Mouse (Mus musculus) left cerebral cortex, postnatal 10 days (tissue): ENCODE results near the gene Ppp1r3e. TPM values are rescaled to one million over a fixed set of nuclear protein-coding genes. Genes with fewer than 3 reads are reported as not detected.

Source experiments
- DNase-seq, 2 experiments: peaks; one replicate each; pipeline ENCODE4 v3.0.0; 2021 to 2022; ENCODE audit warnings: low spot score in 2 of 2, mixed read lengths in 1 of 2; ENCODE audit errors: extremely low spot score in 1 of 2
- intact Hi-C: fragments of 180-260 bp; cut with DNase I; formaldehyde crosslinking; loops from one replicate; pipeline ENCODE4 v1.15.1; 2025
- total RNA-seq, 2 experiments: library from RNA; stranded (reverse); gene quantifications; 2 replicates each; pipeline ENCODE4 v1.2.3; 2021

The Ppp1r3e gene
- total RNA-seq, 2 experiments from 2014 or later: 26.9 to 28.4 TPM

GRCm38 (mm10) chr14:54823716-54824115 lies 53.6 kb downstream of the Ppp1r3e start:
- intact Hi-C loops: no loop called here
- DNase-seq: no peak

Other genes starting within 250 kb of the Ppp1r3e start
- not detected for gene Gm17606, start 236.6 kb downstream of the Ppp1r3e start, total RNA-seq
- gene Cdh24, start 236.2 kb downstream of the Ppp1r3e start, total RNA-seq: 10 to 100 TPM; 11.8 to 15.4 TPM
- gene 1700123O20Rik, start 191.3 kb downstream of the Ppp1r3e start, total RNA-seq: 10 to 100 TPM; 23.6 to 25.1 TPM
- gene Acin1, start 190.6 kb downstream of the Ppp1r3e start, total RNA-seq: 100 to 1,000 TPM; 195 to 199 TPM
- under 1 TPM; 0.15 to 0.22 TPM for gene Gm29776, start 178.7 kb downstream of the Ppp1r3e start, total RNA-seq
- not detected for gene Cebpe, start 165.4 kb downstream of the Ppp1r3e start, total RNA-seq
- 10 to 100 TPM; 62.2 to 67.9 TPM for gene Slc7a8, start 95.6 kb downstream of the Ppp1r3e start, total RNA-seq
- not detected for gene Rnf212b, start 63.4 kb downstream of the Ppp1r3e start, total RNA-seq
- gene Homez, start 6.6 kb downstream of the Ppp1r3e start, total RNA-seq: 10 to 100 TPM; 16.7 to 18.5 TPM
- gene Bcl2l2, start 5.8 kb upstream of the Ppp1r3e start, total RNA-seq: 10 to 100 TPM; 83.0 to 84.4 TPM
- 1 to 10 TPM in 1 of 2 experiments, not detected in 1; 1.9 TPM for gene Gm20521, start 5.9 kb upstream of the Ppp1r3e start, total RNA-seq
- 100 to 1,000 TPM; 272 to 278 TPM for gene Pabpn1, start 14.9 kb upstream of the Ppp1r3e start, total RNA-seq
- 100 to 1,000 TPM; 562 to 600 TPM for gene Slc22a17, start 35.6 kb upstream of the Ppp1r3e start, total RNA-seq
- 1 to 10 TPM; 7.9 to 8.8 TPM for gene Efs, start 48.6 kb upstream of the Ppp1r3e start, total RNA-seq
- not detected for gene Il25, start 55.1 kb upstream of the Ppp1r3e start, total RNA-seq
- 10 to 100 TPM; 23.5 to 25.2 TPM for gene Cmtm5, start 58.7 kb upstream of the Ppp1r3e start, total RNA-seq
- gene Myh6, start 89.4 kb upstream of the Ppp1r3e start, total RNA-seq: 1 to 10 TPM; 2.2 to 3.8 TPM
- not detected for gene Gm17428, start 99.4 kb upstream of the Ppp1r3e start, total RNA-seq
- 1 to 10 TPM; 5.4 to 5.5 TPM for gene Myh7, start 117.1 kb upstream of the Ppp1r3e start, total RNA-seq
- gene Ngdn, start 137.9 kb upstream of the Ppp1r3e start, total RNA-seq: 10 to 100 TPM; 21.5 to 26.8 TPM
- 10 to 100 TPM; 26.6 to 27.2 TPM for gene Zfhx2, start 214.8 kb upstream of the Ppp1r3e start, total RNA-seq
- gene Thtpa, start 217.2 kb upstream of the Ppp1r3e start, total RNA-seq: 10 to 100 TPM; 31.4 to 31.5 TPM
- 10 to 100 TPM; 14.6 to 18.0 TPM for gene Ap1g2, start 229.0 kb upstream of the Ppp1r3e start, total RNA-seq
- gene Jph4, start 239.4 kb upstream of the Ppp1r3e start, total RNA-seq: 100 to 1,000 TPM; 368 to 375 TPM